Mouse (Mus musculus) macrophage (primary cell): ENCODE data around the gene Ptrhd1. TPM values are rescaled to one million over a fixed set of nuclear protein-coding genes. Genes with fewer than 3 reads are reported as not detected.

Experiments
- H3K27ac ChIP-seq: fragments of 350-480 bp; formaldehyde crosslinking; 2 replicates; pipeline ENCODE4 v1.9.0; 2021
- H3K36me3 ChIP-seq: fragments of 350-480 bp; formaldehyde crosslinking; 2 replicates; pipeline ENCODE4 v1.9.0; 2021; ENCODE audit errors: inconsistent target
- H3K4me3 ChIP-seq: fragments of 350-480 bp; formaldehyde crosslinking; 2 replicates; pipeline ENCODE4 v1.9.0; 2021; ENCODE audit errors: inconsistent target
- H3K79me2 ChIP-seq: fragments of 350-480 bp; formaldehyde crosslinking; 2 replicates; pipeline ENCODE4 v1.9.0; 2021; ENCODE audit errors: inconsistent target
- WGBS: methylation state at CpG from one replicate; pipeline ENCODE4 v1.1.7; 2026; ENCODE audit warnings: inconsistent platforms; ENCODE audit not compliant: missing documents; 5-methylcytosine and 5-hydroxymethylcytosine counted together
- polyA plus RNA-seq: library from polyadenylated mRNA; stranded (reverse); fragments of 250-400 nt; gene quantifications from 3 replicates; pipeline ENCODE4 v1.2.4, GENCODE M21; 2018; ENCODE audit warnings: inconsistent platforms
- total RNA-seq, 78 experiments: library from RNA; depleted of rRNA; stranded (reverse); fragments of 250-400 nt; gene quantifications; 1 replicate in 9 of 78; 2 replicates in 24 of 78; 3 replicates in 43 of 78; 4 replicates in 2 of 78; pipeline ENCODE4 v1.2.4; 2018; ENCODE audit warnings: inconsistent platforms in 56 of 78

The Ptrhd1 gene
- total RNA-seq (2018; cell fraction: chromatin; rRNA removed) = 1 to 10 TPM in 16 of 26 experiments, under 1 TPM in 10; 0.34 to 4.1 (median 1.2) TPM
- total RNA-seq (2018; cell fraction: cytosol; rRNA removed) = 1 to 10 TPM; 3.7 to 7.4 (median 4.9) TPM
- total RNA-seq (2018; cell fraction: nucleus; rRNA removed) = 1 to 10 TPM; 1.2 to 7.0 (median 2.8) TPM
- 5.1 to 6.0 TPM (median 5.4 TPM) in 3 replicates for polyA plus RNA-seq

DNA sequence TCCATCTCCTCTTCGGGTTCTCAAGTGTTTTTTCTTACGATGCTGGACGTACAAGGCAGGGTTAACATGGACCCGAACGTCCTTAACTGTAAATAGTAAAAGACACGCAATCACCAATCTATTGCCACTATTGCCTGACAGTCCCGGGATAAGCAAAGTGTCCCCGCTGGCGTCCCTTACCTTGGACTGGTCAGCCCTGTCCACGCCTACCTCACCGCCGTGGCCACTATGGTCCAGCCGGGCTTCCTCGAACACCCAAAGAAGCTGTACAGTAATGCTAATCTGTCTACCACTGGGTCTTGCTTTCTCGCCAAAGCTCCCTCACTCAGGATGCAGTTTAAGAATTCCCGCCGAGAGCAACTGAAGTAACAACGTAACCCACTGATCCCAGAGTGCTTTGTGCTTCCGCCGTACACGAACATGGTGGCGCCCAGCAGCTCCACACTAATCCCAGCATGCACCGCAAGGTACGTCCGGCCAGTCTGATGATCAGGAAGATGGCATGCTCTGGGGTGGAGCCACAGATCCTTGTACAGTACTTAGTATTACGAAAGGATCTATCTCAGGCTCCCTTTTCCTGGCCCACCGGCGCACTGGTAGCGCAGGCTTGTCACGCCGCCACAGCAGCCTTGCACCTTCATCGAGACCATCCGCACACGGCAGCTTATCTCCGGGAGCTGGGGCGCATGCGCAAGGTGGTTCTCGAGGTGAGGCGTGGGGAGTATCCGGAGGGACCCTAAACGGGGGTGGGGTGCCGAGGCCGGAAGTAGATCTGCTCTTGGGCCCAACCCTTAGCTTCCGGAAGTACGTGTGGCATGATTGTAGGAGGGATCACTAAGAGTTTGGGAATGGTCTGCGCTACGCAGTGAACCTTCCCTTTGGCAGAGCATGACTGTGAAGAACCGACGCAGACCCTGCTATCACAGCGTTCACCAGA lies at the start of gene Ptrhd1, which contains the start of gene Cenpo:
Gene Ptrhd1 (plus strand): TSS at position 456 of the 937 bp plus-strand sequence.
Gene Cenpo (minus strand): TSS at position 723 of the 937 bp plus-strand sequence.
- Histone ChIP-seq H3K79me2 (peaks cover 41% of the 10 kb centered on the region), H3K27ac (peak within 1 kb of the TSS; percentile 98), H3K36me3 (peaks cover 4% of the 10 kb centered on the region; the same call in 1 of the 2 replicates), H3K4me3 (peak within 1 kb of the TSS; percentile 89)
- under 1% methylated on average over 48 of the region's 50 CpGs for WGBS

DNA sequence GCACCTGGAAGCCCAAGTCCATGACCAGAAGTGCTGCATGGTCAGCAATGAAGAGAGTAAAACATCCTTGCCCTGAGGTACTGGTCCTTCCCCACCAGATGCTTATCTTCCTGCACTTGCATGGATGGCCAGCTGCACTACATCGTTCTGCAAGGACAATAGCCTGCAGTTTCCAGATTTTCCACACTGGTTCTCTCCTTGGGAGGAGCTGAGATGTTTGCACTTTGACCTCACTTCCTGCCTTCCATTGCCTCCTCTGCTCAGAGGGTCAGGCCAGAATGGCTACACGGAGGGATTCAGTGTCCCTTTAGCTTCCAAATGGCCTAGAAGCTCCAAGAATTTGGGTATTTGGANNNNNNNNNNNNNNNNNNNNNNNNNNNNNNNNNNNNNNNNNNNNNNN lies 49.2 kb upstream of the Ptrhd1 start:
- Histone ChIP-seq H3K36me3 (no peaks in the 10 kb centered on the region), H3K4me3 (no peak overlapping the region), H3K79me2 (no peaks in the 10 kb centered on the region), H3K27ac (no peak overlapping the region)
- WGBS = 86% methylated on average over 2 of the region's 2 CpGs

DNA sequence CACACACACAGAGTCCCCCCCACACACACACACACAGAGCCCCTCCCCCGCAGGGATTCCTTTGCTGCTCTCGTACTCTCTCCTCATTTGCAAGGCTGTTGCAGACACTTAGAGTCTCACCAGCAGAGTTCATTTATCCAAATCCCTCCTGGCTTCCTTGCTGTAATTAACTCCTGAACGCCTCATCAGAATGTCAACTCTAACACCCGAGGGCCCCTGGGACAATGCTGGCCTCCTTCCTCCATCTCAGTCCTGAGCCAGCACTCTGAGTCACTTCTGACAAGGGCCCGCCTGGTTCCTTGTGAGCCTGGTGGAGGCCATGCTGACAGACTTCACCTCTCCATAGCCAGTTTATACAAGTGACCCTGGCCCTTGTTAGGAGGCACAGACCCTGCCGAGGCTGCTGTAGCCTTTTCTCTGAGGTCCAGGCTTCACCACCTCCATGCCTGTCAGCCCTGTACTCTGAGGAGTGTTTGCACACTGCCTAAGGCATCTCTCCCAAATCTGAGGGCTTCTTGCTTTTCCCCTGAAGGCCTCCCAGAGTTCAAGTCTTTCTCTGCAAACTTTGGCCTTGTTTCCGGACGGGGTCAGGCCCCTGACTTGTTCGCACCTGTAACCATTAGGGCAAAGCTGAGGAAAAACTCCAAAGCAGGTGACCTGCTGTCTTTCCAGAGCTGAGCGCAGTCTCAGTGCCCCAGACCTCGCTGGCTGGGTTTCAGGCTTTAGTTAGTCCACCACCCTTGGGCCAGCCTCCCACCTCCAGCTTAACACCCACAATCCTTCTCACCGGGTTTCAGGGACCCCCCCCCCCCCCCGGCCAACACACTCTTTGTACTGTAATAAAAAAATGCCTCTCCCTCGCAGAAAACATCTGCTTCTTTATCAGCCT lies 45.4 kb upstream of the Ptrhd1 start:
- WGBS = 46% methylated on average over 10 of the region's 14 CpGs

DNA sequence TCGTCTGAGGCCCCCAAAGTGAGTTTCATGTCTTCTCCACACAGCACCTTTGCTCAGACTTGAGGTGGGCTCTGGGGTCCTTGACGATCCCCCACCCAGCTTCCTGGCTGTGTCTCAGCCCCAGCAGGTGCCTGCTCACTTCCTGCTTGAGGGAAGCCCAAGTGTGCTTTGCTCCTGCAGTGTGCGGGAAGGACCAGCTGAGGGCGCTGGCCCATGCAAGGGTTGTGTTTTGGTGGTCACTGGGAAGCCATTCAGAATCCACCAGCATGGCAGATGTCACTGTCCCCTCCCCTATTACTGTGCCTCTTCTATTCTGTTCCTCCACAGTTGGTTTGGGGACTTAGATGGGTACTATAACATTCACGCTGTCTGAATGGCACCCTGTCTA lies 44.8 kb upstream of the Ptrhd1 start:
- WGBS = 51% methylated on average over 4 of the region's 5 CpGs
- Histone ChIP-seq H3K36me3 (no peaks in the 10 kb centered on the region), H3K27ac (no peak overlapping the region), H3K79me2 (no peaks in the 10 kb centered on the region), H3K4me3 (no peak overlapping the region)

More for the DNA sequence above, 45.4 kb upstream of the Ptrhd1 start:
- Histone ChIP-seq H3K79me2 (no peaks in the 10 kb centered on the region), H3K36me3 (no peaks in the 10 kb centered on the region), H3K27ac (peak overlapping the region; percentile 27), H3K4me3 (no peak overlapping the region)

DNA sequence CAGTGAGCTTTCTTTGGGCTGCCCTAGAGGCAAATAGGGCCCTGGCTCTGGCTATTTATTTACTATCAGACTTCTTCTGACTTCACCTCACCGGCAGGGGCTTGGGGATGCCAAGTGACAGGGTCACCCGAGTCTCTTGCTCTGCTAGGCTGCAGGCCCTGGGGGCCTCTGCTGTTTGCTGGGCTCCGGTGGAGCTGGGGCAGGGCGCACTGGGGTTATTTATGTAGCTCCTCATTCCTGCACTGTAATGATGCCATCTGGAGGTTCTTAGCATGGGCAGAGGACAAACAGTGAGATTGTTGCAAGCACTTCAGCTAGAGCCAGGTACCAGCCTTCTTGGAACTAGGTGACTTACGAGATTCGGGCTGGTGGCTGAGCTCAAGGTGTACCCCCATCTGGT lies 41.3 kb upstream of the Ptrhd1 start:
- no peaks in the 10 kb centered on the region for H3K79me2 ChIP-seq
- H3K4me3 ChIP-seq = no peak overlapping the region
- no peaks in the 10 kb centered on the region for H3K36me3 ChIP-seq
- 90% methylated on average over 6 of the region's 6 CpGs for WGBS
- H3K27ac ChIP-seq = no peak overlapping the region

DNA sequence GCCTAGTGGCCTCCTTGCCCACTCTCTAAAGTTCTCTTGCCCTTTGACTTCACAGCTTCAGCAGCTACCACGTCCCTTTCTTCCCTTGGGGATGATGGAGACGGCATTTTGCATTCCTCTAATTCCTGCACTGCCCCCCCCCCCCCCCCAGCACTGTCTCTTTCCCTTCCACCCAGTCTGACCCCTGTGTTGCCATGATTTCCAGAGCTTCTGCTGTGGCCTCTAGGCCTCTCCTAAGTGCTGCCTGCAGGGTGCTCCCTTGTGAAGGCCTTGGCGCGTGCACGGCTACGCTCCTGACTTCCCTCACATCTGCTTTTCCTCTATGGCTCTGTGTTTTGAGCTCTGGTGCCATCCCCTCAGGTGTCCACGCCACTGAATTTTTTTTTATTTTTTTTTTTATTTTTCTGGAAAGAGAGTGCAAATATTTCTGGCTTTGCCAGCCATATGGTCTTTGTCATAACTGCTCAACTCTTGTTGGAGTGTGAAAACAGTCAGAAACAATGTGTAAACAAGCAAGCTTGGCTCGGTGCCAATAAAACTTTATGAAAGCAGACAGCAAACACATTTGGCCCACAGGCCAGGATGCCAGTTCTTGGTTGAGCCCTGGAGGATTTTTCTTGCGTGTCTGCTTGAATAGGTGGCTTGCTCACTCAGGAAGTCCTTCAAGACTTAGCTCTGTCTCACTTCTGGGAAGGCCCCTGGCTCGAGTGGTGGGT lies 40.6 kb upstream of the Ptrhd1 start:
- H3K27ac ChIP-seq = no peak overlapping the region
- H3K79me2 ChIP-seq = no peaks in the 10 kb centered on the region
- WGBS = 94% methylated on average over 10 of the region's 10 CpGs
- H3K4me3 ChIP-seq = no peak overlapping the region
- no peaks in the 10 kb centered on the region for H3K36me3 ChIP-seq

DNA sequence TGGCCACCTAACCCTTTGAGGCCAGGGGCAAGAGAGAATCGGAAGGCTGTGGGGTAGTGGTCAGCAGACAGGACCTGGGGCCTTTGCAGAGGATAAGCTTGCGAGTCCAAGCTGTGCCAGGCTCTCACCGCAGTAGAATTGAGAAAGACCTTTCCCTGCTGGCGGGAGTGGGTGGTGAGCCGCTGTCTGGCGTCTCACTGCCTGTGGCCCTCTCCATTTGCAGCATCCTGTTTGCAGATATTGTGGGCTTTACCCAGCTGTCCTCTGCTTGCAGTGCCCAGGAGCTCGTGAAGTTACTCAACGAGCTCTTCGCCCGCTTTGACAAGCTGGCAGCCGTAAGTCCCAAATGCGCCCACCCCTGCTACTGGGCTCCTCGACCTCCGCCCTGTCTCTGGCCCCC lies 39.2 kb upstream of the Ptrhd1 start:
- WGBS = 81% methylated on average over 14 of the region's 14 CpGs
- Histone ChIP-seq H3K27ac (no peak overlapping the region), H3K36me3 (no peaks in the 10 kb centered on the region), H3K4me3 (no peak overlapping the region), H3K79me2 (no peaks in the 10 kb centered on the region)

DNA sequence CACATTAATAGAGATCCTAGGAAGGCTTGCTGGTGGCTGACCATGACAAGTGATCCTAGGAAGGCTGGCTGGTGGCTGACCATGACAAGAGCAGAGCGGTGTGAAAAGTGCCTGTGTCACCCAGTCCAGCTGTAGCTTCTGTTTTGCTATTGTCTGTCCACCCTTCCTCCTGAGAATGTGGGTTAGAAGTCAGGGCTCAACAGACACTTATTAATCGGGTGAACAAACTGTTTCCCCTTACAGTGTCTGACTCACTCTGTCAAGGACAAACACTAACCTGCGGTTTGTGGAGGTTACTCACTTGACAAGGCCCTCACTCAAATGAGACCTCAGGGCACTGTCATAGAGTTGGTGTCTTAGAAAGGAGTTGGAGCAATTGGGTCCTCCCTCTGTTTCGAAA lies 35.1 kb upstream of the Ptrhd1 start:
- WGBS = 79% methylated on average over 4 of the region's 4 CpGs
- Histone ChIP-seq H3K79me2 (no peaks in the 10 kb centered on the region), H3K4me3 (no peak overlapping the region), H3K27ac (peak overlapping the region; percentile 25), H3K36me3 (no peaks in the 10 kb centered on the region)

DNA sequence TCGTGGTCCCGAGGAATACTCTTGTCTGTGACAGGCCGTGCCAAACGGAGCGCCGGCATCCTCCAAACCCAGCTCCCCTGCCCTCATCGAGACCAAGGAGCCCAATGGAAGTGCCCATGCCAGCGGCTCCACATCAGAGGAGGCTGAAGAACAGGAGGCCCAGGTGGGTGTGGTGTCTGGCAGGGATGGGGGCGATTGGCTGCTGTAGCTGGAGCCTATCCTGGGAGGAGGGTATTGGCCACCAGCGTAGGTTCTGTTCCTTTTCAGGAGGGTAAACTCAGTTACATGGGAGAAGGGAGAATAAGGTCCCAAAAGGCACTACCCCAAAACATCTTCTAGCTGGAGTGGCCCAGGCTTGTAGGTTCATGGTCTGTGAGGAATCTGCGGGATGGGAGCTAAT lies 34.6 kb upstream of the Ptrhd1 start:
- no peaks in the 10 kb centered on the region for H3K36me3 ChIP-seq
- WGBS = 95% methylated on average over 11 of the region's 11 CpGs
- H3K4me3 ChIP-seq = no peak overlapping the region

DNA sequence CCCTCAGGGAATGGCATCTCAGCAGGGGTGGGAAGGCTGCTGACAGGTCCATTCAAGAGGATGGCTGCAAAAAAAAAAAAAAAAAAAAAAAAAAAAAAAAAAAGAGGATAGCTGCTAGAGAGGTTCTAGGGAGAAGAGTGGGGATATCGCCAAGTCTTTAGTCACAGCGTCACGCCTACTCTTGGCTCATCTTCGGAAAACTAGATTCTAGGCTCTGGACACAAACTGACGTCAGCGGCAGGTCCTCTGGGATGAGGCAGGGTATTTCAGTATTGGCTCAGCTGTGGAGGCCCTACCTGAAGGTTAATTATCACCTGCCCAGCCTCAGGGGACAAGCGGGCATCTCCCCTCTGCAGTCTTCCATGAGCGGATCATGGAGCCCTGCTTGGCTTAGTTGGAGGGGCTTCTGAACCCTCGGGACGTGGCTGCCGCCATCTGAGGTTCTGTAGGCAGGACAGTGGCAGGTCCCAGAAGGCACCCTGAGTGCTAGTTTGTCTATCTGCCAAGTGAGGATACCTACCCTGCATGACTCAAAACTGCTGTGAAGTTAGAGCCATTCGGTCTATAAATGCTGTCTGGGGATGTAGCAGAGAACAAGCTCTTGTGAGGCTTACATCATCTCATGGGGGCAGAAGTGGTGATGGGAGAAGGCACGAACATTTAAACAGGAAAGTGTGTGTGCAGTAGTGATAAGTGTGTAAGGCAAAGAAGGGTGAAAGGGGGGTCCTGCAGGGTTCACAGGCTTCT lies 32.2 kb upstream of the Ptrhd1 start:
- 92% methylated on average over 13 of the region's 13 CpGs for WGBS
- no peak overlapping the region for H3K4me3 ChIP-seq
- no peaks in the 10 kb centered on the region for H3K79me2 ChIP-seq
- H3K27ac ChIP-seq = no peak overlapping the region
- H3K36me3 ChIP-seq = peaks cover 6% of the 10 kb centered on the region; the same call in 1 of the 2 replicates

More for the DNA sequence above, 34.6 kb upstream of the Ptrhd1 start:
- Histone ChIP-seq H3K79me2 (no peaks in the 10 kb centered on the region), H3K27ac (peak overlapping the region; percentile 25; the same call in 1 of the 2 replicates)

DNA sequence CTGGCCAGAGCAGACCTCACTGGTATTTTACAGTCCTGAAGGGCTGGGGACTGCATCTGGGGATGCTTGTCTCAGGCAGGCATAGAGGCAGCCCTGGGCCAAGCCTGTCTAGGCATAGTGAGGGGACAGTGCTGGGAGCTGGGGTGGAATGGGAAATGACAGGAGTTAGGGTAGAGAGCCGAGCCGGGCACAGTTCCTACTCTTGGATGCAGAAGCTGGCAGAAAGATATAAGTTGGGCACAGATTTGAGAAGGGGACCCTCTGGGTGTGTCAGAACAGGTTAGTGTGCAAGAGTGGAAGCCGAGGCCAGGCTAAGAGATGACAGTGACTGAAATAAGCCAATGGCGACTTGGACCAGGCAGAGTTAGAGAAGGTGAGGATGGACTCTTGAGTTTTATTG lies 31.6 kb upstream of the Ptrhd1 start:
- Histone ChIP-seq H3K27ac (no peak overlapping the region), H3K79me2 (no peaks in the 10 kb centered on the region), H3K4me3 (no peak overlapping the region), H3K36me3 (peaks cover 6% of the 10 kb centered on the region; the same call in 1 of the 2 replicates)
- 99% methylated on average over 4 of the region's 4 CpGs for WGBS

DNA sequence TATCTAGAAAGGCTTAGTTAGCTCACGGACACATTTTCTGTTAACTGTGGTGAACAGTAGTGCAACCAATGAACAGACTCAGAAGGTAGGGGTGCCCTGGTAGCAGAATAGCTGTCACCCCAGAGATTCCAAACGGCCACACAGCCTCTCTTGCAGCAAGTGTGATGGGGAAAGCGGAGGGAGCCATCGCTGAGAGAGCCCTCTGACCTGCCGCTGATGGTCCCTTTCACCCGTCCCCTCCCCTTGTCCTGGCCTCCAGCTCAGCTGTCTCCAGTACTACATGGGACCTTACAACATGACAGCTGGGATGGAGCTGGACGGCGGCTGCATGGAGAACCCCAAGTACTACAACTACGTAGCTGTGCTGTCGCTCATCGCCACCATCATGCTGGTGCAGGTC lies 27.7 kb upstream of the Ptrhd1 start:
- Histone ChIP-seq H3K79me2 (no peaks in the 10 kb centered on the region), H3K36me3 (peaks cover 6% of the 10 kb centered on the region; the same call in 1 of the 2 replicates), H3K27ac (no peak overlapping the region), H3K4me3 (no peak overlapping the region)
- 96% methylated on average over 11 of the region's 11 CpGs for WGBS

DNA sequence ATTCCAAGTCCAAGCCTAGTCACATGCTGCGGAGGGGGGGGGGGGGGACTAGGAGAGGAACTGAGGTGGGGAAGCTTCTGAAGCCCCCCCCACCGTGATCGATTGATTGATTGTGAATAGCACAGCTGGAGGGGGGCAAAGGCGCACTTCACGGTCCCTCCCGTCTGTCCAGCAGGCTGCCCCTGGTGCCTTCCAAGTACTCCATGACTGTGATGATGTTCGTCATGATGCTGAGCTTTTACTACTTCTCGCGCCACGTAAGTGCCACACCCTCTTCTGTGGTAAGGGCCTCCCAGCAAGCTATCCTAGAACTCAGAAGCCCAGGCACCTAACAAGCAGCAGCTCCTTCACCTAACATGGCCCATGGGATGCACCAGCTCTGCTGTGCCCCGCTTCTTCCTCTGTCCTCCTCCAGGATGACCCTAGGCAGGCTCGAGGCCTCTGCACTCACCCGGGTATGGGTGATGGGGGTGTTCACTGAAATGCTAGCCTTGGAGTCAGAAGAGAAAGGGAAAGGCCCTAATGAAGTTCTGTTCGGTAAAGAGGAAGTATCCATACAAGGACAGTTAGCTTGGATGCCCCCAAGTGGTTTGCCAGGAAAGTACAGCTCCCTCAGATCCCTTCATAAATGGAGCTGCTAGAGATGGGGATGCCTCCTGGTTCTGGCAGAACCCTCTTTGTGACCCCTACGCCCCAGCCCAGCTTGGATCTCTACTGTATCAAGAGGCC lies 25.3 kb upstream of the Ptrhd1 start:
- H3K79me2 ChIP-seq = no peaks in the 10 kb centered on the region
- no peak overlapping the region for H3K4me3 ChIP-seq
- 46% methylated on average over 12 of the region's 15 CpGs for WGBS
- peak overlapping the region; percentile 55 for H3K27ac ChIP-seq
- peaks cover 22% of the 10 kb centered on the region for H3K36me3 ChIP-seq
